Mouse (Mus musculus) left cerebral cortex, adult 2 months (tissue): ENCODE measurements around the gene Adamts20. TPM values are rescaled to one million over a fixed set of nuclear protein-coding genes. Genes with fewer than 3 reads are reported as not detected.
"Not testable (repeated sequence)": the region's sequence is repeated elsewhere in the genome, so short reads cannot be mapped to it uniquely, and the experiment has no call there.

Source experiments
- DNase-seq, 2 experiments: peaks; one replicate each; pipeline ENCODE4 v3.0.0; 2021 to 2022; ENCODE audit warnings: low spot score in 2 of 2, mixed read lengths in 1 of 2; ENCODE audit errors: extremely low spot score in 1 of 2
- H3K27ac ChIP-seq: fragments of 200-600 bp; 2 replicates; pipeline ENCODE4 v1.8.1; 2022
- H3K4me3 ChIP-seq: fragments of 200-600 bp; 2 replicates; pipeline ENCODE4 v1.8.1; 2022
- CTCF ChIP-seq: fragments of 200-600 bp; IDR thresholded peaks from 2 replicates; pipeline ENCODE4 v1.8.1; 2022; ENCODE audit warnings: antibody characterized with exemption, mild to moderate bottlenecking, moderate library complexity
- intact Hi-C: fragments of 180-260 bp; cut with DNase I; formaldehyde crosslinking; loops from one replicate; pipeline ENCODE4 v1.15.1; 2025
- total RNA-seq, 2 experiments: library from RNA; stranded (reverse); gene quantifications; 2 replicates each; pipeline ENCODE4 v1.2.3; 2021

Gene Adamts20
- total RNA-seq, 2 experiments from 2014 or later: 7.4 to 8.4 TPM

- intact Hi-C loops: no loop called here
- Histone ChIP-seq H3K27ac (peak overlapping the region; percentile 84), H3K4me3 (peak overlapping the region; percentile 72)
- TF ChIP-seq CTCF: no peak
- DNase-seq: no peak
Measured at GRCm38 (mm10) chr15:94403461-94404070, 61.7 kb downstream of the Adamts20 start.

GRCm38 (mm10) chr15:94403018-94403417 is 62.2 kb downstream of the Adamts20 start:
- Histone ChIP-seq H3K4me3 (peak overlapping the region; percentile 72), H3K27ac (peak overlapping the region; percentile 84)
- peak; percentile 14 to 33 for DNase-seq
- no peak for TF ChIP-seq CTCF
- intact Hi-C loops: no loop called here

GRCm38 (mm10) chr15:94392737-94393136 is 72.5 kb downstream of the Adamts20 start:
- DNase-seq: no peak
- no peak for TF ChIP-seq CTCF
- H3K27ac ChIP-seq: no peak overlapping the region
- intact Hi-C loops: no loop called here
- H3K4me3 ChIP-seq: no peak overlapping the region

GRCm38 (mm10) chr15:94390127-94390526 is 75.1 kb downstream of the Adamts20 start:
- intact Hi-C loops, H3K27ac ChIP-seq: not testable (repeated sequence)

GRCm38 (mm10) chr15:94379425-94379824 is 85.8 kb downstream of the Adamts20 start:
- intact Hi-C loops: no loop called here
- DNase-seq: no peak
- TF ChIP-seq CTCF: peak; percentile 57
- Histone ChIP-seq H3K27ac (no peak overlapping the region), H3K4me3 (no peak overlapping the region)

More at GRCm38 (mm10) chr15:94390127-94390526, 75.1 kb downstream of the Adamts20 start:
- H3K4me3 ChIP-seq, DNase-seq: not testable (repeated sequence)
- TF ChIP-seq CTCF: peak; percentile 8

- peak; percentile 58 for TF ChIP-seq CTCF
- H3K27ac ChIP-seq: no peak overlapping the region
- intact Hi-C loops: loop anchor here (5.0 kb wide), 1 partner anchor 90 kb away; no protein-coding TSS in a partner anchor
- no peak for DNase-seq
- H3K4me3 ChIP-seq: no peak overlapping the region
Measured at GRCm38 (mm10) chr15:94372548-94372947, 92.7 kb downstream of the Adamts20 start.

- DNase-seq: no peak
- H3K27ac ChIP-seq: no peak overlapping the region
- TF ChIP-seq CTCF: no peak
- intact Hi-C loops: no loop called here
- H3K4me3 ChIP-seq: no peak overlapping the region
Measured at GRCm38 (mm10) chr15:94349052-94349451, 116.2 kb downstream of the Adamts20 start.

- DNase-seq: no peak
- H3K27ac ChIP-seq: no peak overlapping the region
- intact Hi-C loops: no loop called here
- TF ChIP-seq CTCF: peak; percentile 15
- H3K4me3 ChIP-seq: no peak overlapping the region
Measured at GRCm38 (mm10) chr15:94344317-94344716, 120.9 kb downstream of the Adamts20 start.

- TF ChIP-seq CTCF: peak; percentile 87
- intact Hi-C loops: loop anchor here (1.0 to 2.0 kb wide), 2 partner anchors 78 to 178 kb away; no protein-coding TSS in a partner anchor
- DNase-seq: peak; percentile 78 to 80
- Histone ChIP-seq H3K27ac (no peak overlapping the region), H3K4me3 (no peak overlapping the region)
Measured at GRCm38 (mm10) chr15:94342365-94342764, 122.9 kb downstream of the Adamts20 start.

GRCm38 (mm10) chr15:94339011-94339410 is 126.2 kb downstream of the Adamts20 start:
- no peak for TF ChIP-seq CTCF
- no peak overlapping the region for H3K4me3 ChIP-seq
- H3K27ac ChIP-seq: no peak overlapping the region
- intact Hi-C loops: no loop called here
- DNase-seq: no peak

GRCm38 (mm10) chr15:94334586-94334985 is 130.6 kb downstream of the Adamts20 start:
- no peak for TF ChIP-seq CTCF
- H3K4me3 ChIP-seq: no peak overlapping the region
- DNase-seq: no peak
- H3K27ac ChIP-seq: no peak overlapping the region
- intact Hi-C loops: no loop called here

- H3K4me3 ChIP-seq: no peak overlapping the region
- no peak for DNase-seq
- no peak overlapping the region for H3K27ac ChIP-seq
- intact Hi-C loops: no loop called here
- TF ChIP-seq CTCF: no peak
Measured at GRCm38 (mm10) chr15:94326626-94327025, 138.6 kb downstream of the Adamts20 start.
